Comparison of ENCODE assay signal across 16 mouse cellular contexts in the genomic region with DNA sequence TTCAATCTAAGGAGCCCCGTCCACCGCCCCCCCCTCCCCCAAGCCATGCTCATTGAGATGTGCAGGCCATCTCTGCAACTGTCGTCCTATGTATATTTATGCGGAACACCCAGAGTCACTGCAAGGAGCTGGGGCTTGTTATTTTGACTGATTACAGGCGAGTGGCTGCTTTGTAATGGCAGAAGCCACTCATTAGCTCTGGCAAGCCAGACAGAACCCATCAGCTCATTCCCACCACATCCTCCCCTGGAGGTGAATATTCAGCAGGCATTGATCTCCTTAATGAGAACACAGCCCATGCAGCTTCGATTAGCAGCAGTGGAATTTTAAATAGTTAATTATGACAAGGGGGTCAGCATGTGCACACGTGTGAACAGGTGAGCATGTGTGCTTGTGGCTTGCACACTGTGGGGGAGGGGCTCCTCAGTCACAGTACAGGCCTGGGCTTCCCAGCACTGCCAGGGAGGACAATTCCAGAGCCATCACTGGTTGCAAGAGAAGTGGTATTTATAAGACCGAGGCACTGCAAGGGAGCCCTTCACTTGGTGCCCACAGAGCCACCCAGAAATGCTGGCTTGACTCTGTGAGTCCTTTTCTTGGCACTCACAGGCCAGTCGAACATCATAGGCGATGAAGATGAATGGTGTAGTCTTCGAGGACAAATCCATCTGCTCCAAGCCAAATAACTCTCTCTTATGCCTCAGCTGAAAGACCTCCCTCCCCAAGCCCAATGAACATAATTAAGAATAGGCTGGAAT.
DNase-seq lines count a peak whose midpoint lies in the region; ATAC-seq lines count a peak whose summit lies in the region.
"Had no signal": no experiment of that assay in that cellular context is flagged by ENCODE, and none has a peak within 500 bp of the region (broad histone marks: within the 10 kb centered on the region; RNA-seq: fewer than 3 reads in every experiment).

No protein-coding gene starts in this region.

- no peaks in the 10 kb centered on the region for H3K27me3 ChIP-seq in hindbrain, embryonic 12.5 days
- H3K27me3 ChIP-seq in midbrain, embryonic 15.5 days (replicated peaks), result no peaks in the 10 kb centered on the region
- H3K27me3 ChIP-seq: limb, embryonic 13.5 days had no signal

- no peak overlapping the region for H3K4me3 ChIP-seq in hindbrain, embryonic 12.5 days
- no peak overlapping the region for H3K4me3 ChIP-seq in midbrain, embryonic 15.5 days
- H3K4me3 ChIP-seq: limb, embryonic 13.5 days had no signal

- peaks cover 7% of the 10 kb centered on the region for H3K4me1 ChIP-seq in hindbrain, embryonic 12.5 days
- peaks cover 3% of the 10 kb centered on the region for H3K4me1 ChIP-seq in midbrain, embryonic 15.5 days
- H3K4me1 ChIP-seq: limb, embryonic 13.5 days had no signal

- peak overlapping the region; percentile 26; the same call in 1 of the 2 replicates for H3K27ac ChIP-seq in hindbrain, embryonic 12.5 days
- H3K27ac ChIP-seq in midbrain, embryonic 15.5 days, result 0 out of 2 replicates have a peak overlapping the region, but pooled peaks have one; percentile 23
- H3K27ac ChIP-seq: limb, embryonic 13.5 days had no signal

- H3K36me3 ChIP-seq in hindbrain, embryonic 12.5 days, result no peaks in the 10 kb centered on the region
- H3K36me3 ChIP-seq in midbrain, embryonic 15.5 days (replicated peaks), result no peaks in the 10 kb centered on the region
- H3K36me3 ChIP-seq: limb, embryonic 13.5 days had no signal

- 53% methylated on average over 11 of the region's 11 CpGs for WGBS in hindbrain, embryonic 12.5 days
- 57% methylated on average over 11 of the region's 11 CpGs for WGBS in midbrain, embryonic 15.5 days

- peak; percentile 9 for DNase-seq in adrenal gland, postnatal 14 days
- no peak for DNase-seq in adrenal gland, adult 18-20 months (ENCODE audit: low spot score in 2 of 2)
- DNase-seq in embryo, embryonic 10.5 days (ENCODE audit: low spot score), result peak; percentile 15
- no peak for DNase-seq in testis, postnatal 10 days (ENCODE audit: low spot score)
- DNase-seq in thymus, adult 18-20 months, result no peak
- DNase-seq in urinary bladder, postnatal 4 days (ENCODE audit: low spot score in 2 of 2), result no peak
- DNase-seq: adrenal gland, adult 8-10 months; gastrocnemius, postnatal 14 days; kidney, adult 18-20 months; kidney, postnatal 36 days; layer of hippocampus, postnatal 36 days; liver, postnatal 0 days; right cerebral cortex, postnatal 4 days had no signal

- no peak overlapping the region for H3K9ac ChIP-seq in hindbrain, embryonic 12.5 days
- H3K9ac ChIP-seq in midbrain, embryonic 15.5 days, result no peak overlapping the region
- H3K9ac ChIP-seq: limb, embryonic 13.5 days; liver, postnatal 0 days had no signal

- H3K4me2 ChIP-seq in hindbrain, embryonic 12.5 days (replicated peaks), result no peak overlapping the region
- no peak overlapping the region for H3K4me2 ChIP-seq in midbrain, embryonic 15.5 days
- H3K4me2 ChIP-seq: limb, embryonic 13.5 days had no signal

- H3K9me3 ChIP-seq in hindbrain, embryonic 12.5 days (replicated peaks), result no peaks in the 10 kb centered on the region
- H3K9me3 ChIP-seq in midbrain, embryonic 15.5 days, result no peaks in the 10 kb centered on the region
- H3K9me3 ChIP-seq: limb, embryonic 13.5 days had no signal

- peak; percentile 88 for ATAC-seq in hindbrain, embryonic 12.5 days (ENCODE audit: low FRiP score)
- peak; percentile 75 for ATAC-seq in midbrain, embryonic 15.5 days (replicated peaks)
- ATAC-seq: liver, postnatal 0 days had no signal

Comparison
In these comparisons a context has a peak if more than half of its experiments do, and no peak if none do; other contexts are left out.
1. DNase-seq: peak in adrenal gland, postnatal 14 days (single experiment) and embryo, embryonic 10.5 days (single experiment); none in adrenal gland, adult 18-20 months (0 of 2), testis, postnatal 10 days (single experiment), thymus, adult 18-20 months (0 of 2) and urinary bladder, postnatal 4 days (0 of 2).